Mouse (Mus musculus) heart, adult 2 months (tissue): Measurements from ENCODE around the gene Zp1. TPM values are rescaled to one million over a fixed set of nuclear protein-coding genes. Genes with fewer than 3 reads are reported as not detected.

ENCODE experiments used
- DNase-seq, 2 experiments: peaks; one replicate each; pipeline ENCODE4 v3.0.0; 2021
- H3K27ac ChIP-seq: fragments of 200-600 bp; 2 replicates; pipeline ENCODE4 v1.8.1; 2022
- H3K27me3 ChIP-seq: fragments of 200-500 bp; 2 replicates; pipeline ENCODE4 v1.6.1; 2012; ENCODE audit warnings: mild to moderate bottlenecking, low read length, inconsistent platforms, mixed read lengths; ENCODE audit not compliant: control insufficient read depth, insufficient read depth
- H3K36me3 ChIP-seq: fragments of 200-500 bp; 2 replicates; pipeline ENCODE4 v1.6.1; 2012; ENCODE audit warnings: low read length, inconsistent platforms; ENCODE audit not compliant: control insufficient read depth, insufficient read depth
- H3K4me1 ChIP-seq: fragments of 200-500 bp; 2 replicates; pipeline ENCODE4 v1.6.1; 2011; ENCODE audit warnings: low read length; ENCODE audit not compliant: control insufficient read depth, insufficient read depth
- H3K4me3 ChIP-seq: fragments of 200-600 bp; 2 replicates; pipeline ENCODE4 v1.8.1; 2022
- H3K79me2 ChIP-seq: fragments of 200-500 bp; replicated peaks from 2 replicates; pipeline ENCODE4 v1.6.1; 2012; ENCODE audit warnings: mild to moderate bottlenecking, inconsistent platforms, low read length, moderate library complexity, mixed read lengths; ENCODE audit not compliant: control insufficient read depth, insufficient read depth
- H3K9ac ChIP-seq: fragments of 200-500 bp; 2 replicates; pipeline ENCODE4 v1.6.1; 2012; ENCODE audit warnings: low read depth, mild to moderate bottlenecking, control low read depth, inconsistent platforms, low read length, mixed read lengths
- CTCF ChIP-seq: fragments of 200-600 bp; IDR thresholded peaks from 2 replicates; pipeline ENCODE4 v1.8.1; 2022; ENCODE audit warnings: antibody characterized with exemption, mild to moderate bottlenecking, moderate library complexity
- EP300 ChIP-seq: fragments of 200-500 bp; IDR thresholded peaks from 2 replicates; pipeline ENCODE4 v1.6.1; 2011; ENCODE audit warnings: low read depth, low read length, control low read depth; ENCODE audit not compliant: insufficient read depth
- POLR2A ChIP-seq: fragments of 200-500 bp; IDR thresholded peaks from 2 replicates; pipeline ENCODE4 v1.6.1; 2011; ENCODE audit warnings: mild to moderate bottlenecking, low read depth, low read length, control low read depth; ENCODE audit not compliant: insufficient read depth
- WGBS: fragments of 180-500 bp; shearing (Covaris S2); methylation state at CpG from one replicate; pipeline ENCODE4 v1.1.7; 2018; 5-methylcytosine and 5-hydroxymethylcytosine counted together
- intact Hi-C: fragments of 180-260 bp; cut with DNase I; formaldehyde crosslinking; loops from one replicate; pipeline ENCODE4 v1.15.1; 2025
- polyA plus RNA-seq: library from polyadenylated mRNA; depleted of rRNA; stranded (reverse); fragments of >200 nt; gene quantifications from 2 replicates; pipeline ENCODE4 v1.2.3, GENCODE M21; 2012
- total RNA-seq, 2 experiments: library from RNA; stranded (reverse); gene quantifications; 2 replicates each; pipeline ENCODE4 v1.2.3; 2021

Zp1 gene
- total and polyA plus RNA-seq, 3 experiments: not detected

DNA sequence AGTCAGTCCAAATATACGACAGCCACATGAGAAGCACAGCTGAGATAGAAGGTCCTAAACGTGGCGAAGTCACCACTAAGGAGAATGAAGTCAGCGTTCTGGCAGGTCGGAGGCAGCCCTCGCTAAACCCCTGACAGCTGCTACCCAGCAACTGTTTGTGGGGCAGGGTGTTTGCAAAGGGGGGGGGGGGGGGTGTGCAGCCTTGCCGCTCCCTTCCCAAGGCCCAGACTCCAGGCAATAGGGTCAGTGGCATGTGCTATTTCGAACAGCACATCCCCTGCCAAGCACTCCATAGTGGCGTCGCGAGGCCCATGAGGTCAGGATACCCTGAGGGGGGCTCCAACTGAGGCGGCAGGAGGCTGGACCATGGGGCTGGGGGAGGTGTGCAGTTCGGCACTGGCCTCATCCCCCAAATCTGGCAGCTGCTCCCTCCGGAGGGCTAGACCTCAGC lies 39.4 kb downstream of the Zp1 start:
- Histone ChIP-seq H3K27ac (peak overlapping the region; percentile 94), H3K9ac (peak overlapping the region; percentile 85), H3K27me3 (no peaks in the 10 kb centered on the region), H3K36me3 (peaks cover 2% of the 10 kb centered on the region), H3K4me3 (peak overlapping the region; percentile 70), H3K4me1 (peaks cover 12% of the 10 kb centered on the region), H3K79me2 (peaks cover 3% of the 10 kb centered on the region; the same call in 1 of the 2 replicates)
- TF ChIP-seq CTCF (no peak), POLR2A (no peak), EP300 (no peak)
- intact Hi-C loops: loop anchor here (5.0 kb wide), 1 partner anchor 164 kb away; no protein-coding TSS in a partner anchor
- DNase-seq: peak in 1 of 2 experiments; percentile 47
- WGBS: 0% methylated on average over 14 of the region's 14 CpGs

GRCm38 (mm10) chr19:10880085-10880974 lies 40.1 kb downstream of the Zp1 start:
- Histone ChIP-seq H3K4me1 (peaks cover 12% of the 10 kb centered on the region), H3K4me3 (peak overlapping the region; percentile 70), H3K27me3 (no peaks in the 10 kb centered on the region), H3K36me3 (peaks cover 2% of the 10 kb centered on the region), H3K9ac (no peak overlapping the region; the same call in 1 of the 2 replicates), H3K79me2 (peaks cover 3% of the 10 kb centered on the region; the same call in 1 of the 2 replicates), H3K27ac (peak overlapping the region; percentile 94)
- TF ChIP-seq CTCF (peak; percentile 72), POLR2A (no peak), EP300 (0 out of 2 replicates have a peak, but pooled peaks have one; percentile 35)
- 19% methylated on average over 7 of the region's 7 CpGs for WGBS
- intact Hi-C loops: loop anchor here (5.0 kb wide), 1 partner anchor 163 kb away; no protein-coding TSS in a partner anchor
- peak; percentile 66 to 75 for DNase-seq

- H3K4me3 ChIP-seq: no peak overlapping the region
- H3K27ac ChIP-seq: no peak overlapping the region
- no peak for TF ChIP-seq POLR2A
- TF ChIP-seq CTCF: no peak
- TF ChIP-seq EP300: no peak
- peaks cover 3% of the 10 kb centered on the region; the same call in 1 of the 2 replicates for H3K79me2 ChIP-seq
- WGBS: 72% methylated on average over 7 of the region's 7 CpGs
- H3K27me3 ChIP-seq: no peaks in the 10 kb centered on the region
- intact Hi-C loops: loop anchor here (5.0 kb wide), 1 partner anchor 739 kb away; no protein-coding TSS in a partner anchor
- H3K9ac ChIP-seq: no peak overlapping the region
- peaks cover 12% of the 10 kb centered on the region for H3K4me1 ChIP-seq
- DNase-seq: no peak
- H3K36me3 ChIP-seq: peaks cover 2% of the 10 kb centered on the region
Measured at GRCm38 (mm10) chr19:10878201-10878837, 42.1 kb downstream of the Zp1 start.

DNA sequence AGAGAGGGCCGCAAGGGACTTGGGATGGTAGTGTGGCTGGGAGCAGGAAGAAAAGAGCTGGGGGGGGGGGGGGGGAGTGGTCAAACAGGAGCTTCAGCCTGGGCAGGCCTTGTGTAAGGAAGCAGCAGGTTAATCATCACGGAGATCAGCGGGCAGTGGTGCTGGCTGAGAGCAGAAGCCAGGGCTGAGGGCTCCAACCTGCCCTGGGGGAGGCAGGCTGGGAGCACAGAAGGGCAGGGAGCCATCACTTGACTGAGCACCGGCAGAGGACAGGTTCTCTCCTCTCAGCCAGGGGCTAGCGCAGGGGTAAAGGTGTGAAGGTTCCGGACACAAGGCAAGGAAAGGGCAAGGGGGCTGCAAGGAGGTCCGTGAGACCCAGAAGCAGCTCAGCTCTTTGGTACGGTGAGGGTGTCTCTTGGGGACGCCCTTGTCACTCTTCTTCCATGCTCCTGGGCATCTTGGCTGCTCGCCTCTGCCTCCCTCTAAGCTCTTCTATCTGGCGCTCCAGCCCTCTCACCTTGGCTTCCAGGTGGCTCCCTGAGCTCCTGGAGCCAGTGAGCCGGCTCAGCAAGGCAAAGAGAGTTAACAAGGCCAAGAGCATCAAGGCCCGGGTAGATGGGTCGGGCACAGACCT lies 49.0 kb downstream of the Zp1 start:
- no peak overlapping the region for H3K27ac ChIP-seq
- no peak overlapping the region for H3K9ac ChIP-seq
- WGBS: 80% methylated on average over 14 of the region's 14 CpGs
- TF ChIP-seq POLR2A: no peak
- TF ChIP-seq CTCF: no peak
- no peak for TF ChIP-seq EP300
- H3K4me1 ChIP-seq: peaks cover 5% of the 10 kb centered on the region
- no peaks in the 10 kb centered on the region; the same call in 1 of the 2 replicates for H3K36me3 ChIP-seq
- H3K27me3 ChIP-seq: no peaks in the 10 kb centered on the region
- no peak overlapping the region for H3K4me3 ChIP-seq
- intact Hi-C loops: no loop called here
- H3K79me2 ChIP-seq: no peaks in the 10 kb centered on the region; the same call in 1 of the 2 replicates
- DNase-seq: no peak

DNA sequence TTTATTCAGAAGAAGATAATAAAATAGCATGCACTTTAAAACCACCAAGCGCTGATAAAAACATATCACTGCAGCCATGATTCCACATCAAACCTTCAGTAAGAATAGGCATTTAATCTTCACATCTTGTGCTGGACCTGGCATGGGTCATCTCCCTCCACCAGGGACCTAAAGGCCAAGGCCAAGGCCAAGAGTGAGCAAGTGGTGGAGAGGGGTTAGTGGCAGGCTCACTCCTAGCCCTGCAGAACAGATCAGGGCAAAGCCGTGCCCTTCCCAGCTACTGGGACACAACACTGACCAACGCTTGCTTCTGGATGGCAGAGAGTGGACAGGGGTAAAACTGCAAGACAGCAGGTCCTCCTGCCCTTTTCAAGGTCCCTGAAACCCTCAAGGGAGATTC lies 49.8 kb downstream of the Zp1 start:
- H3K9ac ChIP-seq: no peak overlapping the region
- H3K27me3 ChIP-seq: no peaks in the 10 kb centered on the region
- no peaks in the 10 kb centered on the region; the same call in 1 of the 2 replicates for H3K79me2 ChIP-seq
- H3K36me3 ChIP-seq: no peaks in the 10 kb centered on the region; the same call in 1 of the 2 replicates
- WGBS: 90% methylated on average over 3 of the region's 3 CpGs
- no peak overlapping the region for H3K27ac ChIP-seq
- H3K4me1 ChIP-seq: peaks cover 5% of the 10 kb centered on the region
- H3K4me3 ChIP-seq: no peak overlapping the region
- intact Hi-C loops: no loop called here
- TF ChIP-seq EP300 (no peak), CTCF (no peak), POLR2A (no peak)
- no peak for DNase-seq
